Mouse (Mus musculus) embryonic facial prominence, embryonic 14.5 days (tissue): Measurements from ENCODE around the gene Fads2. TPM values are rescaled to one million over a fixed set of nuclear protein-coding genes. Genes with fewer than 3 reads are reported as not detected.
"Not testable (repeated sequence)": the region's sequence is repeated elsewhere in the genome, so short reads cannot be mapped to it uniquely, and the experiment has no call there.

Experiments used
- ATAC-seq: fragments of 200-750 bp; cut with Nextera tagmentation; 2 replicates; pipeline ENCODE4 v1.8.0; 2017; ENCODE audit warnings: low read depth, moderate number of reproducible peaks, moderate TSS enrichment
- DNase-seq: peaks from one replicate; pipeline ENCODE4 v3.0.0-alpha.2; 2015; ENCODE audit warnings: low spot score
- H3K27ac ChIP-seq: fragments of 300-500 bp; sonication (generic); replicated peaks from 2 replicates; pipeline ENCODE4 v1.5.1; 2014; ENCODE audit warnings: low read depth, mild to moderate bottlenecking, low read length, moderate library complexity
- H3K27me3 ChIP-seq: fragments of 300-500 bp; sonication (generic); replicated peaks from 2 replicates; pipeline ENCODE4 v1.6.1; 2014; ENCODE audit warnings: low read length; ENCODE audit not compliant: control insufficient read depth, insufficient read depth
- H3K36me3 ChIP-seq: fragments of 300-500 bp; sonication (generic); 2 replicates; pipeline ENCODE4 v1.6.1; 2014; ENCODE audit warnings: low read length, mixed read lengths; ENCODE audit not compliant: control insufficient read depth, insufficient read depth
- H3K4me1 ChIP-seq: fragments of 300-500 bp; sonication (generic); 2 replicates; pipeline ENCODE4 v1.6.1; 2014; ENCODE audit warnings: antibody characterized with exemption, low read length; ENCODE audit not compliant: control insufficient read depth, insufficient read depth
- H3K4me2 ChIP-seq: fragments of 300-500 bp; sonication (generic); 2 replicates; pipeline ENCODE4 v1.6.1; 2014; ENCODE audit warnings: low read depth, mild to moderate bottlenecking, low read length, moderate library complexity, mixed read lengths
- H3K4me3 ChIP-seq: fragments of 300-500 bp; sonication (generic); 2 replicates; pipeline ENCODE4 v1.5.1; 2014; ENCODE audit warnings: low read depth, mild to moderate bottlenecking, low read length
- H3K9ac ChIP-seq: fragments of 300-500 bp; sonication (generic); 2 replicates; pipeline ENCODE4 v1.6.1; 2014; ENCODE audit warnings: low read depth, mild to moderate bottlenecking, low read length, moderate library complexity, mixed read lengths
- H3K9me3 ChIP-seq: fragments of 300-500 bp; sonication (generic); 2 replicates; pipeline ENCODE4 v1.6.1; 2016; ENCODE audit warnings: low read length; ENCODE audit not compliant: control insufficient read depth
- WGBS: fragments of 180-500 bp; shearing (Covaris S2); extraction: QIAGEN DNeasy Blood & Tissue Kit; methylation state at CpG from one replicate; pipeline ENCODE4 v1.1.7; 2014; 5-methylcytosine and 5-hydroxymethylcytosine counted together
- polyA plus RNA-seq: library from polyadenylated mRNA; unstranded; fragments of >200 nt; fragmentation: Nextera tagmentation; extraction: Ambion mirVana; gene quantifications from 2 replicates; pipeline ENCODE4 v1.2.1, GENCODE M21; 2014

The Fads2 gene
- polyA plus RNA-seq, result 23.4 and 28.4 TPM in 2 replicates

GRCm38 (mm10) chr19:10101341-10102053 is at the start of gene Fads2:
Gene Fads2 (minus strand): TSS chr19:10101746.
- Histone ChIP-seq H3K9ac (peak within 1 kb of the TSS; percentile 72), H3K9me3 (no peaks in the 10 kb centered on the region), H3K4me2 (peak within 1 kb of the TSS; percentile 77), H3K36me3 (0 out of 2 replicates have a peak, but pooled peaks cover 2% of the 10 kb centered on the region), H3K4me3 (peak within 1 kb of the TSS; percentile 75), H3K27me3 (no peaks in the 10 kb centered on the region), H3K27ac (peak within 1 kb of the TSS; percentile 89), H3K4me1 (peaks cover 25% of the 10 kb centered on the region)
- ATAC-seq (peak; percentile 96), DNase-seq (peak; percentile 97)
- under 1% methylated on average over 46 of the region's 57 CpGs for WGBS

DNA sequence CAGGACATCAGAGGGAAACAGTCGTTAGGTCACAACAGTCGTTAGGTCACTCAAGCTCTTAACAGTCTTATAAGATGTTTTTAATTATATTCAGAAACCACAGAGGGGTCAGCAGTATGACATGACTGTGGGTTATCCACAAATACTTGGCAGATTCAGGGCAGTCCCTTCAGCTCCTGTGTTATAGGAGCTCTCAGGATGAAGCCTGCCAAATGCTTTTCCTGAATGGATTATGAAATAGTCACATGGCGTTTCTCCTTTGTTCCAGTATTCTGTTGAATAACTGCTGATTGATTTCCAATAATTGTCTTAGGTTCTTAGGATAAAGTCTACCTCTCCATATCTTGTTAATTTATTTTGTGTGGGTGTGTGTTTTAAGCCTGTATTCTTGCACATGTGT is 47.6 kb upstream of the Fads2 start:
- WGBS, result 48% methylated on average over 3 of the region's 3 CpGs
- Histone ChIP-seq H3K4me3 (no peak overlapping the region), H3K9ac (no peak overlapping the region)

GRCm38 (mm10) chr19:10148555-10148954 is 47.0 kb upstream of the Fads2 start:
- Histone ChIP-seq H3K36me3 (no peaks in the 10 kb centered on the region), H3K27ac (no peak overlapping the region), H3K9ac (no peak overlapping the region), H3K4me1 (no peaks in the 10 kb centered on the region), H3K9me3 (no peaks in the 10 kb centered on the region), H3K4me3 (no peak overlapping the region), H3K27me3 (no peaks in the 10 kb centered on the region), H3K4me2 (no peak overlapping the region)
- WGBS, result 84% methylated on average over 6 of the region's 6 CpGs
- DNase-seq, result no peak
- ATAC-seq, result no peak

More for the DNA sequence above, 47.6 kb upstream of the Fads2 start:
- H3K9me3 ChIP-seq, result no peaks in the 10 kb centered on the region
- H3K4me2 ChIP-seq, result no peak overlapping the region
- ATAC-seq (no peak), DNase-seq (peak; percentile 11)
- H3K4me1 ChIP-seq, result no peaks in the 10 kb centered on the region
- H3K36me3 ChIP-seq, result no peaks in the 10 kb centered on the region
- H3K27ac ChIP-seq, result no peak overlapping the region
- H3K27me3 ChIP-seq, result no peaks in the 10 kb centered on the region

DNA sequence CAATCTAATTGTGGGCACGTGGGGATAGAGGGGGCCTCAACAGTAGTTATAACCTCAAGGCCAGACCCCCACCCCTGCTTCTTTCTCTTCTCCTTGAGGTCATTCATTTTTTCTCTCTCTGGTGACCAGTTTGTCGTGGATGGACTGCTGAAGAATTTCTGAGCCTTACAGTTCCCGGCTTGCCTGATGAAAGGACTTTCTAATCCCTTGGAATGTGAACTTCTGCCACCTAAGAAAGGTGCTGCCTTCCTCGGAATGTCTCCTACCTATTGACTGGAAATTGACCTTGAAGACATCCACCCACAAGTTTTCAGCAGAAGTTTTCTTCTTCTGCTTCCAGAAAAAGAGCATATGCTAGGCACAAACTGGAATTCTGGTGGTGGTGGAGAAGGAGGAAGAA is 42.9 kb upstream of the Fads2 start:
- ATAC-seq, result no peak
- no peaks in the 10 kb centered on the region for H3K36me3 ChIP-seq
- no peaks in the 10 kb centered on the region for H3K4me1 ChIP-seq
- H3K27ac ChIP-seq, result no peak overlapping the region
- H3K9me3 ChIP-seq, result no peaks in the 10 kb centered on the region
- WGBS, result 44% methylated on average over 4 of the region's 4 CpGs
- H3K4me2 ChIP-seq, result no peak overlapping the region
- DNase-seq, result no peak
- no peak overlapping the region for H3K9ac ChIP-seq
- no peak overlapping the region for H3K4me3 ChIP-seq
- no peaks in the 10 kb centered on the region for H3K27me3 ChIP-seq

- H3K4me2 ChIP-seq, result no peak overlapping the region
- no peaks in the 10 kb centered on the region for H3K27me3 ChIP-seq
- H3K27ac ChIP-seq, result no peak overlapping the region
- 52% methylated on average over 2 of the region's 2 CpGs for WGBS
- H3K9ac ChIP-seq, result no peak overlapping the region
- H3K4me1 ChIP-seq, result no peaks in the 10 kb centered on the region
- H3K9me3 ChIP-seq, result no peaks in the 10 kb centered on the region
- H3K36me3 ChIP-seq, result no peaks in the 10 kb centered on the region
- no peak overlapping the region for H3K4me3 ChIP-seq
- DNase-seq (peak; percentile 34), ATAC-seq (no peak)
Observed at GRCm38 (mm10) chr19:10143667-10144066, 42.1 kb upstream of the Fads2 start.

DNA sequence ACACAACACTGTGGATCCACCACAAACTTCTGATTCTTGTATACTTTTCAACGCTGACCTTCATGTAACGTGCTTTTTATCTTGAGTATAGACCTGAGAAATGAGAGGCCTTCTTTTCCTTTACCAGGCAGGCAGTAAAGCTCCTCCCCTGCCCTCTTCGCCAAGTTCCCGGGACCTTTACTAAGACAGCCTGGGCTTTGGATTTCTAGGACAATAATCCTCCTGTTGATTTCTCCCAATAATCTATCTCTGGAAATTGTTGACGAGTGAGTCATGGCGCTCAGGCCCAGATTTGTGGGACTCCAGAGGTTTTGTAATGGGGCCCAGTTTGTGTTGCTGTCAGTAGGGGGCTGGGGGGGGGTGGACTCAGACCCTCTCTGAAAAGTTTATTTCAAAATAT is 38.2 kb upstream of the Fads2 start:
- H3K4me3 ChIP-seq, result no peak overlapping the region
- H3K27me3 ChIP-seq, result no peaks in the 10 kb centered on the region
- H3K9ac ChIP-seq, result no peak overlapping the region
- H3K27ac ChIP-seq, result no peak overlapping the region
- H3K36me3 ChIP-seq, result no peaks in the 10 kb centered on the region
- H3K4me1 ChIP-seq, result no peaks in the 10 kb centered on the region
- no peak overlapping the region for H3K4me2 ChIP-seq
- ATAC-seq, result no peak
- no peaks in the 10 kb centered on the region for H3K9me3 ChIP-seq
- WGBS, result 86% methylated on average over 6 of the region's 6 CpGs
- no peak for DNase-seq

GRCm38 (mm10) chr19:10137423-10137822 is 35.9 kb upstream of the Fads2 start:
- WGBS, result 63% methylated on average over 5 of the region's 5 CpGs

DNA sequence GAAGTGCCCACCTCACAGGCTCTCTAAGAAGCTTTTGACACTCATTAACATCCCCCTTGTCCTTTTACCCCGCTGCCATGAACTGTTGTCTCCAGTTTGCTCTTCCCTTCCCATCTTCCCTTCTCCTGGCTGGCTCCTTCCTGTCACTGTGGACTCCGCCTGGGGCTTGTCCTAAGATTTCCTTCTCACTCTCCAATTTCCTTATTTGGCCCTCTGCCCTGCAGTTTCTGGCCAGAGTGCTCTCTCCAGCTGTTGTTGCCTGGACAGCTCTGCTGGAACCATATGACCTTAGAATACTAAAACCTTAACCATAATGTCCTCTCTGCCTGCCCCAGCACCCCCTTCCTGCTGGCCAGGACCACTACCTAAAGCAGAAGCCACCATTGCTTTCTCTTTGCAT is 33.1 kb upstream of the Fads2 start:
- no peak overlapping the region for H3K4me2 ChIP-seq

More at GRCm38 (mm10) chr19:10137423-10137822, 35.9 kb upstream of the Fads2 start:
- Histone ChIP-seq H3K27ac (no peak overlapping the region), H3K4me2 (no peak overlapping the region), H3K4me3 (no peak overlapping the region), H3K36me3 (no peaks in the 10 kb centered on the region), H3K27me3 (no peaks in the 10 kb centered on the region), H3K4me1 (no peaks in the 10 kb centered on the region), H3K9me3 (no peaks in the 10 kb centered on the region), H3K9ac (no peak overlapping the region)
- ATAC-seq (no peak), DNase-seq (no peak)

DNA sequence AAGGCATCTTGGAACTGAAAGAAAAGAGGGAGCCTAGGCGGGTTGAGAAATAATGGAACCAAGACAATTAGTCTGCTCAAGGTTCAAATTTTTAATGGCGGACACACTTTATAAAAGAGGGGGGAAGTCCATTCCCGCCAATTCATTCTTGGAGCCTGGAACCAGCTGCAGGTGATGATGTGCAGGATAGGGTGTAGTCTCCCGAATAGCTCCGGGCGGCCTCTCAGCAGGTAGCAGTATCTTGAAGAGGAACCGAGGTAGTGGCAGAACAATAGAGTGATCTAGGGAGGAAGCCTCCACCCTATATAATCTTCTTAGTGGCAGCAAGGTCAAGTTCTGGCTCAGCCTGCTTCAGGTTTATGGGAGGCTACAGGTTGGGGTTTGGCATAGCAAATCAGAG is 28.0 kb upstream of the Fads2 start:
- not testable (repeated sequence) for H3K9ac ChIP-seq, ATAC-seq, H3K4me2 ChIP-seq, H3K36me3 ChIP-seq, H3K4me1 ChIP-seq, H3K9me3 ChIP-seq, H3K27me3 ChIP-seq, DNase-seq, H3K4me3 ChIP-seq, H3K27ac ChIP-seq
- WGBS, result 70% methylated on average over 7 of the region's 7 CpGs

More for the DNA sequence above, 33.1 kb upstream of the Fads2 start:
- Histone ChIP-seq H3K27ac (no peak overlapping the region), H3K36me3 (no peaks in the 10 kb centered on the region), H3K4me1 (no peaks in the 10 kb centered on the region), H3K27me3 (no peaks in the 10 kb centered on the region), H3K4me3 (no peak overlapping the region), H3K9me3 (no peaks in the 10 kb centered on the region), H3K9ac (no peak overlapping the region)
- WGBS, result 38% methylated on average over 2 of the region's 2 CpGs
- peak; percentile 32 for DNase-seq
- no peak for ATAC-seq
